Mouse (Mus musculus): ENCODE data around the gene Klrb1c. TPM values are rescaled to one million over a fixed set of nuclear protein-coding genes. Genes with fewer than 3 reads are reported as not detected.
"Not testable (repeated sequence)": the region's sequence is repeated elsewhere in the genome, so short reads cannot be mapped to it uniquely, and the experiment has no call there.

Klrb1c gene
- total RNA-seq, 2 experiments from 2014 or later: 0.68 TPM; not detected in 1

GRCm38 (mm10) chr6:128760016-128760415 lies 29.0 kb downstream of the Klrb1c start:
- ATAC-seq (replicated peaks; ENCODE audit: low FRiP score, poor library complexity, severe bottlenecking): peak; percentile 38

- ATAC-seq (replicated peaks; ENCODE audit: low FRiP score, poor library complexity, severe bottlenecking): no peak
Measured at GRCm38 (mm10) chr6:128759221-128759950, 29.6 kb downstream of the Klrb1c start.

- ATAC-seq (replicated peaks; ENCODE audit: low FRiP score, poor library complexity, severe bottlenecking): not testable (repeated sequence)
Measured at GRCm38 (mm10) chr6:128755402-128755763, 33.6 kb downstream of the Klrb1c start.

- 0 out of 2 replicates have a peak, but pooled peaks have one; percentile 41 for ATAC-seq (replicated peaks; ENCODE audit: low FRiP score, poor library complexity, severe bottlenecking)
Measured at GRCm38 (mm10) chr6:128754748-128755401, 34.1 kb downstream of the Klrb1c start.

- not testable (repeated sequence) for ATAC-seq (replicated peaks; ENCODE audit: low FRiP score, poor library complexity, severe bottlenecking)
Measured at GRCm38 (mm10) chr6:128754265-128754664, 34.8 kb downstream of the Klrb1c start.

- peak; percentile 84 for ATAC-seq (replicated peaks; ENCODE audit: low FRiP score, poor library complexity, severe bottlenecking)
Measured at GRCm38 (mm10) chr6:128753610-128754224, 35.3 kb downstream of the Klrb1c start.

- ATAC-seq (replicated peaks; ENCODE audit: low FRiP score, poor library complexity, severe bottlenecking): not testable (repeated sequence)
Measured at GRCm38 (mm10) chr6:128747006-128747405, 42.0 kb downstream of the Klrb1c start.

- ATAC-seq (replicated peaks; ENCODE audit: low FRiP score, poor library complexity, severe bottlenecking): no peak
Measured at GRCm38 (mm10) chr6:128737445-128737844, 51.6 kb downstream of the Klrb1c start.

GRCm38 (mm10) chr6:128736100-128736499 lies 52.9 kb downstream of the Klrb1c start:
- peak; percentile 55; the same call in 1 of the 2 replicates for ATAC-seq (replicated peaks; ENCODE audit: low FRiP score, poor library complexity, severe bottlenecking)

GRCm38 (mm10) chr6:128734896-128735295 lies 54.1 kb downstream of the Klrb1c start:
- no peak for ATAC-seq (replicated peaks; ENCODE audit: low FRiP score, poor library complexity, severe bottlenecking)

GRCm38 (mm10) chr6:128733908-128734679 lies 54.9 kb downstream of the Klrb1c start:
- ATAC-seq (replicated peaks; ENCODE audit: low FRiP score, poor library complexity, severe bottlenecking): no peak

GRCm38 (mm10) chr6:128732032-128732431 lies 57.0 kb downstream of the Klrb1c start:
- no peak for ATAC-seq (replicated peaks; ENCODE audit: low FRiP score, poor library complexity, severe bottlenecking)

Other genes starting within 250 kb of the Klrb1c start
- gene A2ml1, start 207.6 kb downstream of the Klrb1c start, total RNA-seq (2015; ENCODE audit: low replicate concordance): not detected in 2 replicates
- 0.28 TPM in 1 of 2 replicates, not detected in the other for gene A2ml1, start 207.6 kb downstream of the Klrb1c start, total RNA-seq (2017; ENCODE audit: low replicate concordance)
- gene Klrb1a, start 165.7 kb downstream of the Klrb1c start, total RNA-seq (2015; ENCODE audit: low replicate concordance): not detected in 2 replicates
- gene Klrb1a, start 165.7 kb downstream of the Klrb1c start, total RNA-seq (2017; ENCODE audit: low replicate concordance): 2.0 TPM in 1 of 2 replicates, not detected in the other
- gene Clec2h, start 126.8 kb downstream of the Klrb1c start, total RNA-seq (2015; ENCODE audit: low replicate concordance): not detected in 2 replicates
- gene Clec2h, start 126.8 kb downstream of the Klrb1c start, total RNA-seq (2017; ENCODE audit: low replicate concordance): 0.42 TPM in 1 of 2 replicates, not detected in the other
- gene Klrb1, start 66.2 kb downstream of the Klrb1c start, total RNA-seq (2015; ENCODE audit: low replicate concordance): not detected in 2 replicates
- gene Klrb1, start 66.2 kb downstream of the Klrb1c start, total RNA-seq (2017; ENCODE audit: low replicate concordance): not detected in 2 replicates
- 1.7 and 3.8 TPM in 2 replicates for gene Gm44511, start 37.1 kb upstream of the Klrb1c start, total RNA-seq (2015; ENCODE audit: low replicate concordance)
- gene Gm44511, start 37.1 kb upstream of the Klrb1c start, total RNA-seq (2017; ENCODE audit: low replicate concordance): not detected in 2 replicates
- 2.1 TPM in 1 of 2 replicates, not detected in the other for gene Klrb1b, start 37.1 kb upstream of the Klrb1c start, total RNA-seq (2015; ENCODE audit: low replicate concordance)
- 0.94 TPM in 1 of 2 replicates, not detected in the other for gene Klrb1b, start 37.1 kb upstream of the Klrb1c start, total RNA-seq (2017; ENCODE audit: low replicate concordance)
- gene Clec2i, start 98.4 kb upstream of the Klrb1c start, total RNA-seq (2015; ENCODE audit: low replicate concordance): 2.7 and 5.4 TPM in 2 replicates
- gene Clec2i, start 98.4 kb upstream of the Klrb1c start, total RNA-seq (2017; ENCODE audit: low replicate concordance): 3.8 and 4.0 TPM in 2 replicates
- gene BC035044, start 101.9 kb upstream of the Klrb1c start, total RNA-seq (2015; ENCODE audit: low replicate concordance): 11.3 and 24.5 TPM in 2 replicates
- 14.5 and 19.4 TPM in 2 replicates for gene BC035044, start 101.9 kb upstream of the Klrb1c start, total RNA-seq (2017; ENCODE audit: low replicate concordance)
- not detected in 2 replicates for gene Clec2g, start 145.2 kb upstream of the Klrb1c start, total RNA-seq (2015; ENCODE audit: low replicate concordance)
- gene Clec2g, start 145.2 kb upstream of the Klrb1c start, total RNA-seq (2017; ENCODE audit: low replicate concordance): 0.28 TPM in 1 of 2 replicates, not detected in the other